Mouse (Mus musculus): ENCODE measurements around the gene Tex22. TPM values are rescaled to one million over a fixed set of nuclear protein-coding genes. Genes with fewer than 3 reads are reported as not detected.

The Tex22 gene
- under 1 TPM; 0.73 TPM for total RNA-seq (2021)
- long read RNA-seq, experiment 1, partial matches to known transcripts = 0 of 2 reads
- long read RNA-seq, experiment 1, other reads (novel, unspliced or antisense) = 2 of 2 reads
- long read RNA-seq, experiment 2 = 0 reads

GRCm38 (mm10) chr12:113074329-113075062 lies at the start of gene Tex22:
Tex22 (plus strand) TSS chr12:113074502.
- DNase-seq (ENCODE audit: low spot score in 2 of 2) = peak; percentile 73 to 81

GRCm38 (mm10) chr12:113026557-113026956 lies 47.7 kb upstream of the Tex22 start:
- no peak for DNase-seq (ENCODE audit: low spot score in 2 of 2)

DNA sequence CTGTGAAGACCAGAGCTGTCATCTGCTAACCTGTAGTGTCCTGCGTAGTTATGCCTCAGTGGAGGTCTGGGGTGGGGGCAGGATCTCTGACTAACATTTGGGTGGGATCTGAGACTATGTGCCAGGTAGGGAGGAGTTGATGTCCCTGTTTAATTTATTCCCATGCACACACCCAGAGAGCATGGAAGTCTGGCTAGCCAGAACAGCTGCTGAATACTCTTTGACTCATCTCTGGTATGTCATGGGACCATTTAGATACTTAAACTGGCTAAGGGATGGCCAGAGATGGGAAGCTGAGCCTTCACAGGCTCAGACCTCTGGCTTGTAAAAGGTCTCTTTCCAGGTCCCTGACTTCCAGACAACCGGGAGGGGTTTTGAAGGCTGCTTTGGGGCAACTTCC lies 46.8 kb upstream of the Tex22 start:
- no peak for DNase-seq (ENCODE audit: low spot score in 2 of 2)

GRCm38 (mm10) chr12:113028067-113028466 lies 46.2 kb upstream of the Tex22 start:
- DNase-seq (ENCODE audit: low spot score in 2 of 2) = no peak

GRCm38 (mm10) chr12:113028898-113029297 lies 45.4 kb upstream of the Tex22 start:
- DNase-seq (ENCODE audit: low spot score in 2 of 2) = no peak

- no peak for DNase-seq (ENCODE audit: low spot score in 2 of 2)
These were observed 44.3 kb upstream of the Tex22 start for GRCm38 (mm10) chr12:113030046-113030445.

- DNase-seq (ENCODE audit: low spot score in 2 of 2) = no peak
These were observed 43.3 kb upstream of the Tex22 start for GRCm38 (mm10) chr12:113030993-113031392.

DNA sequence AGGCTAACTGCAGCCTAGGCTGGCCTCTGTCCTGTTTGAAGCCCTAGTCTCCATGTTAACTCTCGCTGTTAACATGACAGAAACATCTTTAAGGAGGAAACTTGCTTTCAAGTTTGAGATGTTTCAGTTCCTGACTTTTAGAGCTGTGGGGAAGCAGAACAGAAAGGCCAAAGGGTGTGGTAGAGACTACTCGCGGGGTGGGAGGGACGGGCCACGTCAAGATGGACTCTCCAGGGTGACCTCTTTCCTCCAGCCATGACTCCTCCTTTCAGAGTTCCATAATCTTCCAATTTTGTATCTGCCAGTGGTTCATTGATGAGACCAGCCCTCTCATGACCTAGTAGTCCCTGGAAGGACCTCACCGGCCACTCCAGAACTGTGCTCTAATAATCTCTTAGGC lies 42.9 kb upstream of the Tex22 start:
- no peak for DNase-seq (ENCODE audit: low spot score in 2 of 2)

DNA sequence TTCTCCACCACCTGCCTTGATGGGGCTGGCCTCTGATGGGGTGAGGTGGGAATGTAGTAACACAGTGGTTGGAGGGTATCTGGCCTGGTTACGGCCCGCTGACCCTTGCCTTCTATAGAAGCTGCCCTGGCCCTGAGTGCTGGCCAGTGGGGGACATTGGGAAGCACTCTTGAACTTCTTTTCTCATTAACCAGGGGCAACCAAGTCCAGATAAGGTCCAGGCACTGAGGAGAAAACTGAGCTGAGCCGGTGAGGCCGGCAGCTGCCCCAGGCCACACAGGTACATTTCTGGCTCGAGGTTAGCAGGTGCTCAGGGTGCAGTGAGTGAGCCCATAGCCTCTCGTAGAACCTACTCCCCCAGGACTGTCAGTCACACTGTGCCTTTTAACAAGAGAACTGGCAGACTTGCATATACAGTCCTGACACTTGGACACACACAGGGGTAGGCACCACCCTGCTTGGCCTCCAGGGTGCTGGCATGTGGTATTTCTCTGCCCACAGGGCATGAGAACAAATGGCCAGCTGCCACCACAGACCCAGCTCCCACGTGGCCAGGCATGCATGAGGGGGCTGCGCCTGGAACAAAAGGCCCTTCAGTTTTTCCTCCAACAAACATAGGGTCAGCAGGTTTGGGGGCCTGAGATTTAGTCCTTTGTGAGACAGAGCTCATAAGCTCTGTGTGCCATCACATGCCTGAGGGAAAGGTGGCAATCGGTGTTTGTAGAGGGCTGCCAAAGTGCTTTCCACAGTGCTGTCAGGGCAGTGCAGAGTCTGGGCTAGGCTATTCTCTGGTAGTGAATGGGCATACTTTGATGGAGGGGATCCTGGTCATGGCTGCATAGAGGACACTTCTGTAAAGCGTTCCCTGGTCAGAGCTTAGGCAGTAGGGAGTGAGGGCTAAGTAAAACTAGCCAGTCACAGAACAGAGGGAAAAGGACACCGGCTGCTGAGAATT lies 41.7 kb upstream of the Tex22 start:
- no peak for DNase-seq (ENCODE audit: low spot score in 2 of 2)

DNA sequence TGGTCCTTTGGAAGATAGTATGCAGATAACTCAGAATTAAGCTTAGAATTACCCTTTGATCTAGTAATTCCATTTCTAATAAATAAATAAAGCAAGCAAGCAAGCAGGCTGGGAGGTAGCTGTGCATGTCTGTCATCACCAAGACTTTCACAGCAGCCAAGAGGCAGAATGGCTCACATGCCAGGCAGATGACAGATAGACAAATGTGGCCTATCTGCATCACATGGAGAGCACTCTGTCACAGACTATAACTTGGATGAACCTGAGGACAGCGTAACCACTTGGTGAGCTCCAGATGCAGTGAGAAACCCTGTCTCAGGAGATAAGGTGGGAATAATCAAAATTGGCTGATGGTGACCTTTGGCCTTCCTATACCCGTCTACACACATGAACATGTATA lies 39.2 kb upstream of the Tex22 start:
- no peak for DNase-seq (ENCODE audit: low spot score in 2 of 2)

GRCm38 (mm10) chr12:113036996-113037395 lies 37.3 kb upstream of the Tex22 start:
- no peak for DNase-seq (ENCODE audit: low spot score in 2 of 2)

DNA sequence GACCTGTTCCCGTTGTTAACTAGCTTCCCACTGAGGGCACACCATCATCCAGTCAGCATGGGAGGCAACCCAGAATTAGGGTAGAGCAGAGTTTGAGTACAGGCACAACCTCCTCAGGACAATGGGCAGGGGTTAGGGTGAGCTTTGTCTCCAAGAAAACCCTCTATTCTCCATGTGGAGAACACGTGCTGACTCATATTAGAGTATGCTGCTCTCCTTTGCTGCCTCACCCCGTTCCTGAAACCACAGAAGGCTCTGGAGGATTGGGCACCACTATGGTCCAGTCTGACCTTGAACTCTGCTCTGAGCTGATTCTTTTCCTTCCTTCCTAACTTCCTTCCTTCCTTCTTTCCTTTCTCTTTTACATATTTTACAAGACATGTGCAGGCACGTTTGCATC lies 35.9 kb upstream of the Tex22 start:
- DNase-seq (ENCODE audit: low spot score in 2 of 2) = no peak

GRCm38 (mm10) chr12:113041481-113042439 lies 32.5 kb upstream of the Tex22 start:
- no peak for DNase-seq (ENCODE audit: low spot score in 2 of 2)

DNA sequence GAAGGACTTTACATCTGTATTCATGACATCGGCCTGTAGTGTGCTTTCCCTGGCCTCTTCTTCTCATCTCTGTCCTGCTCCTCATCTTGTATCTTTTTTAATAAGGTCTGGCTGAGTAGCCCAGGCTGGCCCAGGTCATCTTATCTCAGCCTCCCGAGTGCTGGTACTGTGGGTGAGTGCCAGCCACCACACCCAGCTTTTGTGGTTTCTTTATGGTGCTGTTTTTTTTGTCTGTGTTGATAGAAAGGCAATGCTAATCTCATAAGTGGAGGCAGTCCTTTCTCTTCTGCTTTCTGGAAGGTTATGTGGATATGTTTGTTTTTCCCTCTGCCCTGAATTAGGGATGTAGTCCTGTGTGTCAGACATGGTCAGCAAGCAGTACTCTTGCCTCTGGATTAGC lies 31.8 kb upstream of the Tex22 start:
- no peak for DNase-seq (ENCODE audit: low spot score in 2 of 2)

DNA sequence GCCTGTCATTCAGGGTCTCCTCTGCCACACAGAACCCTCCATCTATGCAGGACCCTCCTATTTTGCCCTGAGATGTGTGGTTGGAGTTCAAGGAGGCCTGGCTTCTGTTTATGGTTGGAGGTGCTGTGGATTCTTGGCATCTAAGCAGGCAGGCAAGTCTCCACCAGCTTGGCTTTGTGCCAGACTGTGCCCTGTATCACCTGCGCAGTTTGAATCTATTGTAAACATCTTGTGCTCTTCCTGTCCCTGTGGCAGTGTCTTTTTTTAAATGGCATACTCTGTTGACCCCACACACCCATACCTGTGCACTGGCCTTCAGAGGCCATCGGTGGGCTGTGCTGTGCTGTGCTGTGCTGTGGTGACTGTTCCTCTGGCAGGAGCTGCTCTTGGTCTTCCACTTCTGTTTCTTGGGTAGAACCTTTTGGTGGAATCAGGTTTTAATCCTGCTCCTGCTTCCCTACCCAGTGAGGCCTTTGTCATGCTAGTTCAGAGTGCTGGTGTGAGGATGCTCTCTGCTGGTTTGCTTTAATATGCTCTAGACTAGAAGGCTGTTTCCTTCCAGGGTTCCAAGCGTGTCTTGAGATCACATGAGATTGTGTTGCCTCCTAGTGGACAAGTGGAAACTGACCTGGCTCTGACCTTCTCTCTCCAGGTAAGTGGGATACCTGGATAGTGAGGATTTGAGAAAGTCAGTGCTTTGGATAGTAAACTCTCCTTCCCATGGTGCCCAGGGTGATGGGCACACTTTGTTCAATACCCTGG lies 29.2 kb upstream of the Tex22 start:
- no peak for DNase-seq (ENCODE audit: low spot score in 2 of 2)

DNA sequence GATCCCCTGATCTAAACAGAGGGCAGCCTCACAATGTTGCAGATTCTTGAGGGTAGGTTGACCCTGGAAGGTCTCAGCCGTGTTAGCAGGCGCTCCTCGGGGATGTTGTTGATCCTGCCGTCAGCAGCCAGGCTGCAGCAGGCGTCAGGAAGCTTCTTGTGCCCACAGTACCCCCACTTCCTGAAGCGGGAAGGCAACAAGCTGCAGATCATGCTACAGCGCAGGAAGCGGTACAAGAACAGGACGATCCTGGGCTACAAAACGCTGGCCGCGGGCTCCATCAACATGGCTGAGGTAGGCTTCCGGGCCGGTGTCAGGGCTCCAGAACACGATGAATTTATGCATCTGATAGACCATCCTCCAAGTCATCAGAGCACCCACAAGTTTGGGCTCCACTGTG lies 27.4 kb upstream of the Tex22 start:
- DNase-seq (ENCODE audit: low spot score in 2 of 2) = no peak

GRCm38 (mm10) chr12:113048103-113048502 lies 26.2 kb upstream of the Tex22 start:
- DNase-seq (ENCODE audit: low spot score in 2 of 2) = no peak

GRCm38 (mm10) chr12:113049836-113050235 lies 24.5 kb upstream of the Tex22 start:
- no peak for DNase-seq (ENCODE audit: low spot score in 2 of 2)

DNA sequence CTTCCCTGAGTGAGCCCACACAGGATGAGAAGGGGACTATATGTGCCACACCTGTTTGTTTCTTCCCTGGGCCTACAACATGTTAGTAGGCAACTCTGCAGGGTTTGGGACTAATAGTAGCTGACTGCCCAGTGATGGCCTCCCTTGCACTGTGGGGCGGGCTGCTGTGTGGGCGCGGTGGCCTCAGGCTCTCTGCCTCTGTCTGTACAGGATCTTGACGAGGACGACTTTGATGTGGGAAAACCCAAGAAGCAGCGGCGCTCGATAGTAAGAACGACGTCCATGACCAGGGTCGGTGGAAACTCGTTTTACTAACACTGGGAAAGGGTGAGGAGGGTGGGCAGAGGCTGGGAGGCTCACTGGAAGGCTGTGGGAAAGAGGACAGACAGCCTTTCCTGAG lies 23.6 kb upstream of the Tex22 start:
- DNase-seq (ENCODE audit: low spot score in 2 of 2) = no peak

Data from adrenal gland, postnatal 4 days (tissue).